Mouse (Mus musculus): ENCODE measurements around the gene Appbp2.

- TF ChIP-seq CTCF (IDR thresholded peaks at IDR 0.05) (0 out of 2 replicates have a peak, but pooled peaks have one; percentile 2), EP300 (IDR thresholded peaks at IDR 0.05) (no peak)
Observed at GRCm38 (mm10) chr11:85234363-85234989, 454 bp downstream of the Appbp2 start.
